Mouse (Mus musculus) layer of hippocampus, postnatal 25 days (tissue): ENCODE results near the gene Pbx3. TPM values are rescaled to one million over a fixed set of nuclear protein-coding genes. Genes with fewer than 3 reads are reported as not detected.

Source experiments
- DNase-seq, 2 experiments: peaks; one replicate each; pipeline ENCODE4 v3.0.0; 2022; ENCODE audit warnings: mixed read lengths in 2 of 2, low spot score in 1 of 2; ENCODE audit errors: extremely low spot score in 1 of 2
- total RNA-seq, 2 experiments: library from RNA; stranded (reverse); gene quantifications; 2 replicates each; pipeline ENCODE4 v1.2.3; 2021

Gene Pbx3
- total RNA-seq, 2 experiments from 2014 or later = 7.0 to 8.2 TPM

DNA sequence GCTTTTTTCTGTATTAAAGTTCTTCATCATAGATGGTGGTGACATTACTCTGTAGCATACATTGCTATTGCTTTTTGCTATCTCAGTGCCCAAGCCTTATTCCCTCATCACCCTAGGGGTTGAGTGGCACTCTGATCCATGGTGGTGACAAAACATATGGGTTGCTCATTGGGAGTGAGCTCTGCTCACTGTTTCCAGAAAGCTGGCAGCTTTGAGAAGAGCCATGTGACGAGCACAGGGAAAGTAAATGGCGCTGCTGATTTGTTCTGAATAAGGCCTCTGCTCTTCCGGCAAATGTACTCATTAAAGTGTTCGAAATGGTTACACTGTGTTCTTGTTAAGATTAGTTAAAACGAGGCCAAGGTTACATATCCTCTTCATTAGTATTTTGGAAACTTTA lies 139.7 kb downstream of the Pbx3 start:
- DNase-seq = no peak

GRCm38 (mm10) chr2:34227688-34228087 lies 145.3 kb downstream of the Pbx3 start:
- no peak for DNase-seq

- DNase-seq = no peak
Observed at GRCm38 (mm10) chr2:34225470-34225869, 147.5 kb downstream of the Pbx3 start.

DNA sequence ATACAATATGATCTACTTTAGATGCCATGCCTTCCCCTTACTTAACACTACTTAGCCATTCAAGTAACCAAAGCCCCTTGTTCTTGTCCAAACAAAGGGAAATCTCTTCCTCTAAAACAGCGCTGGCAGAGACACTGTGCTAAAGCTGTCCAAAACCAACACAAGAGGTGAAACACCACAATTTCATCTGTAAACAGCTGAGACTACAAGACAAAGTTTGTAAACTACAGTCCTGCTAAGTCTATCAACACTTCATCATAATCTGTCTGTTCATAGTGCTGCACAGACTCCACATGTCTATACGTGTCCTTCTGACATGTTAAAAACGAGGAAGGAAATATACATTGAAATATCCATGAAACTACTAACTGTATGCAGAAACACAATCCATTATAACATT lies 151.5 kb downstream of the Pbx3 start:
- DNase-seq = no peak

DNA sequence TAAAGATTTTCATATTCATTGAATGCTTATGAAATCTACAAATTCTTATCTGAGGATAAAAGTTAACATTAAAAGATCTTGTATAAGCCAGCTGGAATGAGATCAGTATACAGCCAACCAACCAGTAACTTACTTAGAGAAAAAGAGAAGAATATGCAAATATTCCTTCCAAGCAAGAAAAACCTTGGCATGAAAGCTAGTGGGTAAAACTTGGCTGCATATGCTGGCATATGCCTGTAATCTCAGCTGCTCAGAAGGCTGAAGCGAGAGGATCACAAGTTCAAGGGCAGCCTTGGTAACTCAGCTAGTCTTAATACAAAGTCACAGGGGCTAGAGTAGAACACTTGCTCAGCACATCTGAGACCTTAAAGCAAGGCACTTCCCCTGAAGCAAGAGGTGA lies 153.8 kb downstream of the Pbx3 start:
- no peak for DNase-seq

DNA sequence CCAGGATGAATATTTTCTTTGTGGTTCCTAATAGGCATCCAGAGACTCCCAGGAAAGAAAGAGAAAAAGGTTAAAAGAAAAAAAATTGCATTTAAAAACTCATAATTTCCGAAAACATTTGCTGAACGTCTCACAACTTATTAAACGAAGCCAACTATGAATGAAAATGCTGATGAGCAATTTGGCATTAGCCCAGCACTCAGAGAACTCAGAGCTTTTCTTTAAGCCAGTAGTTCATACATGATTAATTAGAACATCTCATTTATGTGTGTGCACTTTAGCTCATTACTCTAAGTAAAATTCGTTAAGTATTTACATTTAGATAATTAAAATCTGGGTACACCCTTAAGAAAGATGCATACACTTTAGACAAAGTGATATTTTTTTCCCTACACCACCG lies 155.3 kb downstream of the Pbx3 start:
- no peak for DNase-seq

DNA sequence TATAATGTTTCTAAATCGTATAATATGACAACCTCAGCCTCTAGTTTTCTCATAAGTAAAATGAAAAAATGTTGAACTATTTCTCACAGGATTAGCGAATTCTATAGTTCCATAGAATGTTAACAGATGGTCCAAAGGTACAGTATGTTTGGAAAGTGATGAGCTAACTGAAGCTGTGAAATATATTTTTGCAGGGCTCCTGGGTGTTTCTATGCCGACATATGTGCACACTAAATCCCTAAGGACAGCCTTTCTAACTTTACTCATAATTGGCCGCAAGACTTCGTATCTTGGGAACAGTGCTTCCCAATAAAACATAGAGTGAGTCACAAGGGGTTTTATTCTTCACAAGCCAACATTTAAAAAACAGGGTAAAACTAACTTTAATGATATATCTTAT lies 157.4 kb downstream of the Pbx3 start:
- DNase-seq = no peak

- peak in 1 of 2 experiments; percentile 20 for DNase-seq
Observed at GRCm38 (mm10) chr2:34212418-34212817, 160.5 kb downstream of the Pbx3 start.

DNA sequence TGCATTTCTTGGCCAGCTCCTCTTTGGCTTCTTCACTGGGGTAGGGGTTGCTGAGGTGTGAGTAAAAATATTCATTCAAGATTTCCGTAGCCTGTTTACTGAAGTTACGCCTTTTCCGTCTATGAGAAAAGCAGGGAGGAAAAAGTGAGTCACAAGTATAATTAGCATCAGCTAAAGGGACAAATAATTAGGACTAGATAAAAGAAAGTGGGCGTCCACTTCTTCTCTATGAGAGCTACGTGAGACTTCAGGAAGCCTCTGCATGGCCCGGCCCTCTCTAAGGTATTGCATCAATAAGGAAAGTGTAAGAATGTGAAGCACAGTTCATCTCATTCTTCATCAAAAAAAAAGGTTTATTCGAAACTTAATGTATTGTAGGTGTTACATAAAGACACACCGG lies 168.1 kb downstream of the Pbx3 start:
- DNase-seq = no peak

- DNase-seq = no peak
Observed at GRCm38 (mm10) chr2:34204325-34204724, 168.6 kb downstream of the Pbx3 start.

- DNase-seq = no peak
Observed at GRCm38 (mm10) chr2:34193870-34194820, 178.8 kb downstream of the Pbx3 start.

- no peak for DNase-seq
Observed at GRCm38 (mm10) chr2:34193276-34193675, 179.7 kb downstream of the Pbx3 start.

DNA sequence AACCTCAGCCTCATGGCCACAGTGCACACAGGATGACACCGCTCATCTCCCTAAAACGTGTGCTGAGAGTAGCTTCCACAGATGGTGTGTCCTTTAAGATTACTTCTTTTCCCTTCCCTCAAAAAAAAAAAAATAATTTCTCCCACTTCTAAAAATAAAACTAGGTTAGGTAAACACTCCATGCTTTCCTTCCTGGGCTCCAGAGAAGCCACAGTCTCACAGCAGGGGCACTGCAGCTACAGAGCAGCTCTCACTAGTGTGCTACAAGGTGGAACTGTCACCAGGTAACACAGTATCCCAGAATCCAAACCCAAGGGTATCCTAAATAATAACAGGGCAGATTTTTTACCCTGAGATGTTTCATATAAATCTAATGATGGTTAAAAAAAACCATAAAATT lies 185.6 kb downstream of the Pbx3 start:
- DNase-seq = no peak

GRCm38 (mm10) chr2:34181600-34181999 lies 191.3 kb downstream of the Pbx3 start:
- no peak for DNase-seq

GRCm38 (mm10) chr2:34179299-34179698 lies 193.6 kb downstream of the Pbx3 start:
- no peak for DNase-seq

DNA sequence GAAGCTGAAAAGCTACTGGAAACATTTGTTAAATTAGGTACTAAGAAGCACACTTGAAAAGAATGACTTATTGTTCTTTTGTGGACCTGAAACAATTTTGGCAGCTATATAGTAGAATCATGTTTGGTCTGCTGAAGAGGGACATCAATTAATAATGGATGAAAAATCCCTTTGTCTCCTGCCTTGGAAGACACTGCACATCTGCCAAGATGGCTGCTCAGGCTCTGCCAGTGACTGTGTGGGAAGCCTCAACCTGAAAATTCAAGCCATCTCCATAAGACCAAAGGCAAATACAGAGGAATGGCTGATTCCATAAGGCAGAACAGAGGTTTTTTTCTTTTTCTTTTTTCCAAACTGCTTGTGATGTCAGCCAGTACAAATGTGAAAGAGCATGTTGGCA lies 194.3 kb downstream of the Pbx3 start:
- no peak for DNase-seq

DNA sequence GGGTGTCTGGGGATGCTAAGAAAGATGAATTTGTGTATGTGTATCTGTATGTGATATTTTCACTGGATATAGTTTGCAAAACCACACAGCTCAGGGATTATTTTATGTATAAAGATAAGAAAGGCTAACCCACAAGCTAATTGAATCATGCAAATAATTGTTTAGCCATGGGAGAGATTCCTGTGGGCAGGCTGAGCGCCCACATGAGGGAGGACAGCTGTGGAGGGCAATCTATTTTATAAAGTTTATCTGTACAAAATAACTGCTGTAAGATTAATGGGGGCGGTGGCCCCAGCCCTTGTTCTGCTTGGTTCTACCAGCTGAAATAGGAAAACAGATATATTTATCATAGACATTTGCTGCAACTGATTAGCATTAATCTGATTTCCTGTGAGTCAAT lies 202.5 kb downstream of the Pbx3 start:
- no peak for DNase-seq

- DNase-seq = no peak
Observed at GRCm38 (mm10) chr2:34169626-34170025, 203.3 kb downstream of the Pbx3 start.

DNA sequence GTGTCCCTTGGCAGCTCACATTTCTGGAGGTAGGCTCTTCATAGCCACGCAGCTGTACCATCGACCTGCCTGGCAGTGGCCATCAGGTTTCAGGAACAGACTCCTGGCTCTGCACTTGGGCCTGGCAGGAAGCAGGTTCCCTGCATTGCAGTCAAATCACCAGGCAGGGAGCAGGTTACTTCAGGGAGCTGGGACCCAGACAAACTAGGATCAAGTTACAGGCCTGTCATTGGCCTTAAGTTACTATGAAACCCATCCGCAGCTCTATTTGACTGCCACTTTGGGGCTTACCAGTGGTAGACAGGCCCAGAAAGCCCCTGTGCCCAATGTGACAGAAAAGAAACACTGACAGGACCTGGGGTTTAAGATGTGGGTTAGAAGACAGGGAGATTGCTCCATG lies 204.8 kb downstream of the Pbx3 start:
- no peak for DNase-seq

DNA sequence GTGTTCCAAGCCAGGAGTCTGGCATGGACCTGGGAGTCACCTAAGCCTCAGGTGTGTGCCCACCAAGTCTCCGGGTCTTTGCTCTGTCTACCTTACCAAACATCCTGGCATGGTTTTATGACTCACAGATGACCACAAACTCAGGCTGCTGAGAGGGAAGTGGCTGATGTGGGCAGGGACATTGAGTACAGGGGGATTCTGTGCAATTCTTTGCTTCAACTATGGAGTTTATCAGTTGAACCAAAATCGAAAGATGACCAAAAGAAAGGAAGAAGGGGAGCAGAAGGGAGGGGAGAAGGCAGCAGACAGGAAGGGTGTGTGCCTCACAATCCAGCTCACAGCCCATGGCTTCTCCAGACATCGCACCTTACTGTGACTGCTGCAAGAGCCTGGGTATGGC lies 210.5 kb downstream of the Pbx3 start:
- DNase-seq = no peak

- no peak for DNase-seq
Observed at GRCm38 (mm10) chr2:34157746-34158145, 215.2 kb downstream of the Pbx3 start.

- no peak for DNase-seq
Observed at GRCm38 (mm10) chr2:34154833-34155232, 218.1 kb downstream of the Pbx3 start.
